Mouse (Mus musculus) gastrocnemius, adult 2 months (tissue): ENCODE measurements around the gene Ryr2. TPM values are rescaled to one million over a fixed set of nuclear protein-coding genes. Genes with fewer than 3 reads are reported as not detected.
A peak's percentile ranks its signal among the peaks of the same experiment; 100 is the strongest.

Experiments
- DNase-seq: peaks from one replicate; pipeline ENCODE4 v3.0.0; 2022
- H3K27ac ChIP-seq: fragments of 200-600 bp; 2 replicates; pipeline ENCODE4 v1.8.1; 2022; ENCODE audit warnings: mild to moderate bottlenecking
- H3K4me3 ChIP-seq: fragments of 200-600 bp; 2 replicates; pipeline ENCODE4 v1.8.1; 2022; ENCODE audit warnings: mild to moderate bottlenecking, moderate library complexity
- CTCF ChIP-seq: fragments of 200-600 bp; IDR thresholded peaks from 2 replicates; pipeline ENCODE4 v1.8.1; 2022; ENCODE audit warnings: antibody characterized with exemption, mild to moderate bottlenecking, moderate library complexity
- intact Hi-C: fragments of 180-260 bp; cut with DNase I; formaldehyde crosslinking; loops from one replicate; pipeline ENCODE4 v1.15.1; 2025
- total RNA-seq, 2 experiments: library from RNA; stranded (reverse); gene quantifications; 2 replicates each; pipeline ENCODE4 v1.2.3; 2021

Ryr2 gene
- total RNA-seq, 2 experiments from 2014 or later, result 0.18 to 0.20 TPM

- Histone ChIP-seq H3K27ac (no peak overlapping the region), H3K4me3 (no peak overlapping the region)
- no peak for TF ChIP-seq CTCF
- no peak for DNase-seq
- intact Hi-C loops, result loop anchor here (2.0 to 10.0 kb wide), 2 partner anchors 52 to 344 kb away; no protein-coding TSS in a partner anchor
Measured at GRCm38 (mm10) chr13:12108955-12109354, 2.2 kb upstream of the Ryr2 start.

DNA sequence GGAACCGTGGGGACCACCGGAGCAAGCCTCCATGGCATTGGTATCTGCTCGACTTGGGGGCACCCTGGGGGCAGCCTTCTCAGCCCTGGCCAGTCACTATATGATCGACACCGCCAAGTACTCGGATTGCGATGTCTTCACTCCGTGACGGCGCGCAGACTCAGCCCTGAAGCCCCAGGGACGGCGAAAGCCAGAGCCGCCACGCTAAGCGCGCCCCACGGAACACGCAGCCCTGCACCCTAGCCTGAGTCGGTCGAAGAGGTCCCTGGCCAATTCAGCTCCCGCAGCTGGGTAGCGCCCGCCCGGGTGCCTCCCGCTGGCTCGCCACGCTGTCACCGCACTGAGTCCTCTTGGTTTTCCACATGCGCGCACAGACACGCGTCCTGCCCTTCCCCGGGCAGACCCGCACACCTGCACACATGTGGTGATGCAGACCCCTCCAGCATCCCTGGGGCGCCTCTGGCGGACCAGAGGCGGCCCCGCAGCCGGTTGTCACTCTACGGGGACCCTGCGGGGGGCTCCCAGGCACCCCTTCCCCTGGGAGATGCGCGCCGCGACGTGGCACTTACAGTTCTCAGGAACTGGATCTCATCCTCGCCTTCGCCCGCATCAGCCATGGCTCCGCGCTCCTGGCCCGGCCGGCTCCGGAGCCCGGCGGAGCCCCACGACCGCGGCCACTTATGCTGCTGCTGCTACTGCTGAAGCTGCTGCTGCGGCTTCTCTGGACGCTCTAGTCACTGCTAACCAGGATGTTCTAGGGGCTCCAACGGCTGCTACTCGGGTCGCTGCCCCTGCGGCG lies 716 bp downstream of the Ryr2 start:
- intact Hi-C loops, result loop anchor here (10.0 kb wide), 1 partner anchor 341 kb away; no protein-coding TSS in a partner anchor
- Histone ChIP-seq H3K27ac (no peak overlapping the region), H3K4me3 (peak overlapping the region; percentile 63)
- TF ChIP-seq CTCF, result no peak
- DNase-seq, result no peak

DNA sequence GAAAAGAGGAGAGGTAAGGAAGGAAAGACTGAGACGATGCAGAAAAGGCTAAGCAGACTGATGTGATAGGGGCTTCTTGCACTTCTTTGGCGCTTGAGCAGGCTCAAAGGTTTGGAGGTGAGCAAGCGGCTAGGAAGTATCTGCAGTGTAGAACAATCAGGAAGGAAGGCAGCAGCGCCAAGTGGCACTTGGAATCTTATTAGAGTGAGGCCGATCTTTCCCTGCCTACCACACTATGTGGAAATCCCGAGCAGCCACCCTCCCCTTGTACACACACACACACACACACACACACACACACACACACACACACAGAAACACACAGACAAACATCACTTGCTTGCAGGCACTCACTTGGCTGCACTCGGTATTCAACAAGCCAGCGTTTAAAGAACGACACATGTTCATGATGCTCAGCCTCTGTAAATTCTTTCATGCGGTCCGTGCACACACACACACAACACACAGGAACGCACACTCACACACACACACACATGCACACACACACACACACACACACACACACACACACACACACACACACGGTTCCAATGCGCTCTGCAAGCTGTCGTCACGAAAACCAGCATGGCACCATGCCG lies 1.4 kb downstream of the Ryr2 start:
- no peak for TF ChIP-seq CTCF
- intact Hi-C loops, result loop anchor here (10.0 kb wide), 1 partner anchor 341 kb away; no protein-coding TSS in a partner anchor
- no peak overlapping the region for H3K27ac ChIP-seq
- H3K4me3 ChIP-seq, result peak overlapping the region; percentile 63
- DNase-seq, result no peak

DNA sequence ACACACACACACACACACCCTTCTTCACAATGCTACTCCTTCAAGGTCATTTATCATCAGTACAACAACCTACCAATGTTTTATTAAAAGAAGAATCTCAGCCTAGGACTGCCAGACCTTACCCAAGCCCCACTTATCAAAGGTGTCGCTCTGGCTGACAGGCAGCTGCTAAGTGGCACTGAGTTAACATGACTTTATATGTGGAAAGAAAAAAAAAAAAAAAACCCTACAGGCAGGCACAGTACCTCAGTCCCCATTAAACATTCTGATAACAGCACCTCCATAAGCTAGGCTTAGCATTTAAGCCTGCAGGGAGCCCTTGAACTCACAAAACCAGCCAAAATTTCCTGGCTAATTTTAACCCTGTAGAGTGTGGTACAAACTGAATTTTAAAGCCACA lies 2.4 kb downstream of the Ryr2 start:
- Histone ChIP-seq H3K27ac (no peak overlapping the region), H3K4me3 (no peak overlapping the region)
- DNase-seq, result no peak
- intact Hi-C loops, result loop anchor here (10.0 kb wide), 1 partner anchor 340 kb away; no protein-coding TSS in a partner anchor
- no peak for TF ChIP-seq CTCF

DNA sequence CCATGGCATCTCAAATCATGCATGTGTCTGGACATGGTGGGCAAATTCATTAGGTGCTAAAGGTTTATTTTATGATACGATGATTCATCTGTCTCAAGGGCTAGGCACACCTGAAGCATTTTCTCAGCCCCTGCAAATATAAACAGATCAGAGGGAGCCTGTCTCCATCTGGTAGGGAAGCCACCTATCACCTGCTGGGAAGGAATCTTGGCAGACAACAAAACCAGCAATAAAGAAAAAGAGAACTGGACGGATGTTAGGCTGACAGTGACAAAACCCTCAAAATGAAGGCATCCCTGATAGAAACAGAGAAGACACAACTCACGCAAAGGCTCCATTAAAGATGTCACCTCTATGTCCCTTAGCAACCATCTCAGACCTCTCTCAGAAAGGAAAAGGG lies 3.7 kb downstream of the Ryr2 start:
- no peak for DNase-seq
- TF ChIP-seq CTCF, result no peak
- Histone ChIP-seq H3K4me3 (no peak overlapping the region), H3K27ac (no peak overlapping the region)
- intact Hi-C loops, result loop anchor here (10.0 kb wide), 1 partner anchor 338 kb away; no protein-coding TSS in a partner anchor

- H3K4me3 ChIP-seq, result no peak overlapping the region
- TF ChIP-seq CTCF, result no peak
- no peak overlapping the region for H3K27ac ChIP-seq
- no peak for DNase-seq
- intact Hi-C loops, result no loop called here
Measured at GRCm38 (mm10) chr13:12099446-12099845, 7.3 kb downstream of the Ryr2 start.

DNA sequence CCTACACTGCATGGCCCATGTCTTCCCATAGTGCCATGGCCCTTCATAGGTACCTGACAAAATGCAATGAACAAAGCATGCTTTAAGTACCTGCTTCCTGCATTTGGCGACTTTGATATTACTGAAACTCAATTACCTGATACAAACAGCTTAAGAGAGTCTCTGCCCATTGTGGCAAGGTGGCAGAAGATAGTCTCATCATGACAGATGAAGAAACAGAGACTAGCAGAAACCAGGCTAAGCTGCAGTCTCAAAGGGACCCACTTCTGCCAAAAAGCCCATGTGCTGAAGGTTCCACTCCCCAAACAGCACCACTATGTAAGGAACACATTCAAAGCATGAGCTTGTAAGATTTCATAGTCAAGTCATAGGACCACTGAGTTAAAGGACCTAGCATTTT lies 7.8 kb downstream of the Ryr2 start:
- intact Hi-C loops, result no loop called here
- Histone ChIP-seq H3K27ac (no peak overlapping the region), H3K4me3 (no peak overlapping the region)
- DNase-seq, result no peak
- no peak for TF ChIP-seq CTCF

- DNase-seq, result no peak
- intact Hi-C loops, result no loop called here
- TF ChIP-seq CTCF, result no peak
- Histone ChIP-seq H3K4me3 (no peak overlapping the region), H3K27ac (no peak overlapping the region)
Measured at GRCm38 (mm10) chr13:12096382-12096932, 10.3 kb downstream of the Ryr2 start.

DNA sequence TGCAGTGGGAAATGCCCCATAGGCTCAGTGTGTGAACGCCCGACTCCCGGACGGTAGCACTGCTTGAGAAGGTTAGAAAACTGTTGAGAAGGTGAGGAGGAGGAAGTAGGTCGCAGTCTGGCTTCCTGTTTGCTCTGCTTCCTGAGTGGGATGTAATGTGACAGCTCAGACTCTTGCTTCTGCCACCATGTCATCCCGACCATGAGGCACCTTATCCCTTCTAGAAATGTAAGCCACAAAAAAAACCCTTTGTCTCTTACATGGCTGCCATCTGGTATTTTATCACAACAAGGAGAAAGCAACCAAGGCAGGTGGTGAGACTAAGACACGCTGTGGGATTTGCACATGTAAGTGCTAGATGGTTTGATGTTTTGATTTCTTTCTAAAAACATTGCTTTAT lies 12.2 kb downstream of the Ryr2 start:
- intact Hi-C loops, result no loop called here
- no peak for TF ChIP-seq CTCF
- DNase-seq, result no peak
- no peak overlapping the region for H3K27ac ChIP-seq
- no peak overlapping the region for H3K4me3 ChIP-seq

- H3K27ac ChIP-seq, result no peak overlapping the region
- intact Hi-C loops, result no loop called here
- DNase-seq, result no peak
Measured at GRCm38 (mm10) chr13:12093146-12093545, 13.6 kb downstream of the Ryr2 start.

GRCm38 (mm10) chr13:12092379-12093107 lies 14.2 kb downstream of the Ryr2 start:
- TF ChIP-seq CTCF, result no peak
- no peak for DNase-seq
- no peak overlapping the region for H3K27ac ChIP-seq
- H3K4me3 ChIP-seq, result no peak overlapping the region
- intact Hi-C loops, result no loop called here

More at GRCm38 (mm10) chr13:12093146-12093545, 13.6 kb downstream of the Ryr2 start:
- no peak overlapping the region for H3K4me3 ChIP-seq
- no peak for TF ChIP-seq CTCF

DNA sequence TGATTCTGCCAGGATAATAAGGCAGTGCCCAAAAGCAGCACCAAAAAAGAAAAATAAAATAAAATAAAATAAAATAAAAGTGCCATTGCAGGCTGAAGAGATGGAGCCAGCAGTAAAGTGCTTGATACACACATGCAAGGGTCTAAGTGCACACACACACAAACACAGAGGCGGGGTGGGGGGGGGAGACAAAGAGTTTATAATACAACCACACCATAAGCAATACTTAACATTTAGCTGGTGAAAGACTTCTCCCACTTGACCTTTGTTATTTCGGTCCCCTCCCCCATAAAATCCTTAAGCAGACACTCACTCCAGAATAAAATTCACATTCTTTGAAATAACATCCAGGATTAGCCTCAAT lies 22.7 kb downstream of the Ryr2 start:
- DNase-seq, result no peak
- no peak overlapping the region for H3K4me3 ChIP-seq
- intact Hi-C loops, result no loop called here
- H3K27ac ChIP-seq, result no peak overlapping the region
- TF ChIP-seq CTCF, result no peak
